Mouse (Mus musculus) adrenal gland, postnatal 25 days (tissue): ENCODE data around the gene Panx2. TPM values are rescaled to one million over a fixed set of nuclear protein-coding genes. Genes with fewer than 3 reads are reported as not detected.

Experiments used
- DNase-seq: peaks from one replicate; pipeline ENCODE4 v3.0.0; 2021; ENCODE audit warnings: mixed read lengths
- long read RNA-seq: library from polyadenylated mRNA; stranded (forward); transcript quantifications from one replicate; pipeline ENCODE4 v2.0.0, GENCODE M21; 2021
- total RNA-seq: library from RNA; stranded (reverse); gene quantifications from 2 replicates; pipeline ENCODE4 v1.2.3, GENCODE M21; 2021

Gene Panx2
- 0.81 and 1.6 TPM in 2 replicates for total RNA-seq
- long read RNA-seq, partial matches to known transcripts = 0 of 1 reads
- long read RNA-seq, other reads (novel, unspliced or antisense) = 1 of 1 reads

DNA sequence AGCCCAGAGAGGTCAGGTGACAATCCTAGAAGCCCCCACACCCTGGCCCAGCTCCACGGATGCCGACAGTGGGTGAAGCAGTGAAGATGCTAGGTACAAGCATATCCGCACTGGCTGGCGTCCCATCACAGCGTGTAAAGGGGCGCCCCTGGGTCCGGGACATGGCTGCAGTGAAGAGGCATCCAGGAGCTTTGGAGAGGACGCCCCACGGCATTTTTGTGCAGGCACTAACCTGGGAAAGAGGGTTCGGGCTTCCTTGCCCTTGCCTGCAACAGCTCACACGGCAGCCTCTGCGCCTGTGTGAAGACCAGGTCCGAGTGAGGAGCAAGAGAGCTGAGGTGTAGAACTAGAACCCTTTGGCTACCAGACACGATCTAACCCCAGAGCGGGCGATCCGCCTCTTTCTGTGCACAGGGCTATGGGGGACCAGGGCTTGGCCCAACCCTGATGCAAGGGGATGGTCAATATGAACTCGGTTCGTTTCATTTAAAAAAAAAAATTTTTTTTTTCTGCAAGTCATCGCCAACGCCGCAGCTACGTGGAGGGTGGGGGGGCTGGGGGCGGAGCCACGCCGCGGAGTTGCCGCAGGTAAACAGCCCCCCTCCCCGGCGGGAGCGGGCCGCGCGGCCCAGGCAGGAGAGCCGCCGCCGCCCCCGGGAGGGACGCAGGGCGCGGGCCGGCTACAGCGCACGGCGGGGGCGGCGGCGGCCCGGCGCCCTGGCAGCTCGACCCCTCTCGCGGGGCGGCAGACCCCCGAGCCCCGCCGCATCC is at the start of gene Panx2:
Gene Panx2 (plus strand): TSS at position 574 of the 771 bp plus-strand sequence.
- no peak for DNase-seq

DNA sequence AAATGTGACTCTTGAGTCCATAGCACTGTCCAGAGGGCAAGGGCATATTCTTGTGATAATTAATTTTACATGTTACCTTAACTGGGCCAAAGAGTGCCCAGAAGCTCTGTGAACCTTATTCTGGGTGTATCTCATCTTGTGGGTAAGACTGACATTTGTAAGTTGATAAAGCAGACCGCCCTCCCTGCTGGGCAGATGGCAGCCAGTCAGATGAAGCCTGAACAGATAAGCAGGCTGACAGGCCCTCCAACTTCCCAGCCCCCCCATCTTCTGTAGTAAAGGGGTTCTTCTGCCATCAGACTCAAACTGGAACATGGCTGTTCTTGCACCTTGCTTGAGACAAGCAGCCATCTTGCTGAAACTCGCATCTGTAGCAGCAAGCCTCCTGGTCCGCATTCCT is 42.8 kb upstream of the Panx2 start:
- DNase-seq = no peak

DNA sequence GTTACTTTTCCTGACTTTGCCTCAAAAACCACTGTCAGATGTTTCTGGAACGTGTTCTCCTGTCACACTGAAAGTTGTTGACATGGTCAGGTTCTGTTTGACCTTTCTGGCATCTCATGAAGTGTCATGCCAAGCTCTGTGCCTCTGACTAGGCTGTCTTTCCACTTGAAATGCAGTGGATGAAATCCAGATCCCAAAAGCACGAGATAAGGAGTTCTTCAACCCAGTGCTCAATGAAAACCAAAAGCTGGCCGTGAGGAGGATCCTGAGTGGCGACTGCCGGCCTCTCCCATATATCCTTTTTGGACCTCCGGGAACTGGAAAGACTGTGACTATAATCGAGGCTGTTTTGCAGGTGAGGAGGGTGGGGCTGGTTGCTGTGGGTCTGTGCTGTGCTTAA is 39.4 kb upstream of the Panx2 start:
- no peak for DNase-seq

GRCm38 (mm10) chr15:89020492-89020891 is 39.0 kb upstream of the Panx2 start:
- DNase-seq = no peak

DNA sequence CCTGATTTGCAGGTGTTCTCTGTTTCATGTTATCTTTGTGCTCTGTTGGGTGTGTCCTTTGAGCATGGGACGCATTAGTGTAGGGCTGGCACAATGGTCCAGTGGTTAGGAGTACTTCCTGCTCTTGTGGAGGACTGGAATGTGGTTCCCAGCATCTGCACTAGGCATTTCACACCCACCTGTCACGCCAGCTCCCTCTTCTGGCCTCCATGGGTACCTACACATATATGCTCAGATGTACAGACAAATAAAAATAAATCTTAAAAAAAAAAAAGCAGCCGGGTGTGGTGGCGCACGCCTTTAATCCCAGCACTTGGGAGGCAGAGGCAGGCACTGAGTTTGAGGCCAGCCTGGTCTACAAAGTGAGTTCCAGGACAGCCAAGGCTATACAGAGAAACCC is 15.2 kb upstream of the Panx2 start:
- DNase-seq = no peak

DNA sequence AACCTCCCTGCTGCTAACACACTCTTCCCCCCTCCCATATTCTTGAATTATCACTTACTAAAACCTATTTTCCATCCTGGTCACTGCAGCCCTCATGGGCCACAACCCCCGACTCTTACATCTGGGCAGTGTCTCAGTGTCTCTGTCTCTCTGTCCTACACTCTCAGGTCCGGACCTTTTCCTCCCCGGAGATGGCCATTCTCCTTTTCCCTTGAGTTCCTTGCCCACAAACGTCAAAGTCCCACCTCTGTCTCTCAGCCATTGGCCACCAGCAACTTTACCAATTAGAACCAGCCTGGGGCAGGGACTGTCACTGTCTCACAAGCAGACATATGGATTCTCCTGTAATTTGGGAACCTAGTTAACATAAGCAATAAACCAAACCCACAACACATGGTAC is 13.2 kb upstream of the Panx2 start:
- DNase-seq = no peak

- no peak for DNase-seq
Observed at GRCm38 (mm10) chr15:89054666-89055065, 4.9 kb upstream of the Panx2 start.

DNA sequence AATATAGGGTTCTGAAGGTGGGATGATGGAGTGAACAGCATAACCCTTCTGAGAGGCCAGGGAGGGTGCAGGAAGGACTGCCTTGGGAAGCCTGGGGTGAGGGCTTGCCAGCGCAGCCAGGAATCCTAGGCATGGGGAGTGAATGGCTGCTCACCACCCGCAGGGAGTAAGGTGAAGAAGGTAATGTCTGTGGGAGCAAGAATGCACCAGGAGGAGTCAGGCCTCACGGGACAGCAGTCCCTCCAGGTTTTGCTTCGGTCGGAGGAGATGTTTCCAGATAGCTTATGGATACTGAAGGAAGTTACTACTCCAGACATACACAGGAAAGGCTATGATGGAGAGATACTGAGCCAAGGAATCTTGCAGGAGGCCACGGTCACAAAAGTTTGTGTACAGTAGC is 798 bp upstream of the Panx2 start:
- no peak for DNase-seq

GRCm38 (mm10) chr15:89060032-89060681 is 623 bp downstream of the Panx2 start:
- DNase-seq = peak; percentile 31

GRCm38 (mm10) chr15:89060811-89061460 is 1.4 kb downstream of the Panx2 start:
- DNase-seq = no peak

GRCm38 (mm10) chr15:89061761-89062517 is 2.4 kb downstream of the Panx2 start:
- no peak for DNase-seq

DNA sequence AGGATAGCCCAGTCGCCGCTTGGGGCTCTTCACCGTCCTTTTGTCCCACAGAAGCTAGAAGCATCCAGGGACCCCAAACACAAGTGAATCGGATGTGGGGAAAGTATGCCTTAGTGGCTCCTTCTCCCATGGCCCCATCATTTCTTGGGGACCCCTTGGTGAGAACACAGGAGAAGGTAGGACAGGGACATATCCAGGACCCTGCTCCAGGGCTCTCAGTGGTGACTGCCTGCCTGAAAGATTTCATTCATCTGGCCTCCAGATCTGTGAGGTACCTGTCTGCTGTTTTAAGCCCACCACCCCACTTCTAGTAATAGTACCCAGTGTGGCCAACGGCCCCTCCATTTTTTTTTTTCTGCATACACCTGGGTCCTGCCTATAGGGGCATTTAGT is 3.0 kb downstream of the Panx2 start:
- DNase-seq = no peak

GRCm38 (mm10) chr15:89063001-89063400 is 3.5 kb downstream of the Panx2 start:
- DNase-seq = no peak

DNA sequence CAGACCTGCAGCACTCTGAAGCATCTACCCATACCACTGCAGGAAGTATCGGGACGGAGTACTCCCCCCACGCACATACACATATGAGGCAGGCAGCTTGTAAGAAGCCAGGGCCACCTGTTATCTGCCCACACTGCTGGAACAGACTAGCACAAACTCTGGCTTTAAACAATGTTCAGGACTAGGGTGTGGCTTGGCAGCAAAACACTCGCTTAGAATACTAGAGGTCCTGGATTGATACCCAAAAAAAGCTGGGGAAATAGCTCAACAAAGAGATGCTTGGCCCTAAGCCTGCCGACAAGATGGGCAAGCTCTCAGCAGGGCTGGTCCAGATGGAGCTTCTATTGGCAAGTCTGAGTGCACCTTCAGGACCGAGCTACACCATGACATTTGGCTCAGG is 4.0 kb downstream of the Panx2 start:
- DNase-seq = no peak

DNA sequence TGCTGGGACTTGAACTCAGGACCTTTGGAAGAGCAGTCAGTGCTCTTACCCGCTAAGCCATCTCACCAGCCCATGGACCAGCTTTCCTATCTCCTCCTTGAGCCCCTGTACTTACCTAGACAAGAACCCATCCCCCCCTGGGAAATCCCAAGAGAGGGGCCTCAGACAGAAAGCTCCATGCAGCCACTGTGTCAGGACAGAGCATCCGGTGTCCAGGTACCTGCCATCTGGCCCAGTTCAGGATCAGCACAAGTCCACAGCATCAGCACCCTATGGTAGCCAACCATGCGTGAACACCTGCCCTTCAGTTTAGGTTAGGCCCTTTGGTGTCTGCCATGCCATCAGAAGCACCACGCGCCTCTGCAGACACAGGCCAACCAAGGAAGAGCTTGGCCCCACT is 5.4 kb downstream of the Panx2 start:
- no peak for DNase-seq

DNA sequence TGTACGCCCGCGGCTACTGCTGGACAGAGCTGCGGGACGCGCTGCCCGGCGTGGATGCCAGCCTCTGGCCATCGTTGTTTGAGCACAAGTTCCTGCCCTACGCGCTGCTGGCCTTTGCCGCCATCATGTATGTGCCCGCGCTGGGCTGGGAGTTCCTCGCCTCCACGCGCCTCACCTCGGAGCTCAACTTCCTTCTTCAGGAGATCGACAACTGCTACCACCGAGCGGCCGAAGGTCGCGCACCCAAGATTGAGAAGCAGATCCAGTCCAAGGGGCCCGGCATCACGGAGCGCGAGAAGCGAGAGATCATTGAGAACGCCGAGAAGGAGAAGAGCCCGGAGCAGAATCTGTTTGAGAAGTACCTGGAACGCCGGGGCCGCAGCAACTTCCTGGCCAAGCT is 8.1 kb downstream of the Panx2 start:
- DNase-seq = no peak

GRCm38 (mm10) chr15:89068226-89068625 is 8.7 kb downstream of the Panx2 start:
- no peak for DNase-seq

GRCm38 (mm10) chr15:89069336-89069840 is 9.9 kb downstream of the Panx2 start:
- no peak for DNase-seq

GRCm38 (mm10) chr15:89070606-89071005 is 11.1 kb downstream of the Panx2 start:
- no peak for DNase-seq

- no peak for DNase-seq
Observed at GRCm38 (mm10) chr15:89073993-89074603, 14.6 kb downstream of the Panx2 start.

- no peak for DNase-seq
Observed at GRCm38 (mm10) chr15:89074613-89075477, 15.3 kb downstream of the Panx2 start, which contains the start of gene Trabd. Trabd (plus strand) TSS chr15:89075124.
